Mouse (Mus musculus) intestine, embryonic 16.5 days (tissue): ENCODE data around the gene Cdr2l. TPM values are rescaled to one million over a fixed set of nuclear protein-coding genes. Genes with fewer than 3 reads are reported as not detected.

Source experiments
- ATAC-seq: fragments of 200-750 bp; cut with Nextera tagmentation; 2 replicates; pipeline ENCODE4 v1.8.0; 2017; ENCODE audit warnings: moderate TSS enrichment, moderate library complexity
- H3K27ac ChIP-seq: fragments of 300-500 bp; sonication (generic); 2 replicates; pipeline ENCODE4 v1.5.1; 2014; ENCODE audit warnings: mild to moderate bottlenecking, low read length
- H3K27me3 ChIP-seq: fragments of 300-500 bp; sonication (generic); replicated peaks from 2 replicates; pipeline ENCODE4 v1.6.1; 2014; ENCODE audit warnings: low read length, control low read depth, mixed read lengths; ENCODE audit not compliant: control insufficient read depth, insufficient read depth
- H3K36me3 ChIP-seq: fragments of 300-500 bp; sonication (generic); 2 replicates; pipeline ENCODE4 v1.6.1; 2014; ENCODE audit warnings: low read length, control low read depth; ENCODE audit not compliant: control insufficient read depth, insufficient read depth
- H3K4me1 ChIP-seq: fragments of 300-500 bp; sonication (generic); 2 replicates; pipeline ENCODE4 v1.6.1; 2014; ENCODE audit warnings: low read length, control low read depth, mixed read lengths; ENCODE audit not compliant: control insufficient read depth, insufficient read depth
- H3K4me2 ChIP-seq: fragments of 300-500 bp; sonication (generic); 2 replicates; pipeline ENCODE4 v1.6.1; 2014; ENCODE audit warnings: low read depth, low read length, control low read depth
- H3K4me3 ChIP-seq: fragments of 300-500 bp; sonication (generic); 2 replicates; pipeline ENCODE4 v1.5.1; 2014; ENCODE audit warnings: mild to moderate bottlenecking, low read length
- H3K9ac ChIP-seq: fragments of 300-500 bp; sonication (generic); 2 replicates; pipeline ENCODE4 v1.6.1; 2014; ENCODE audit warnings: low read depth, low read length
- H3K9me3 ChIP-seq: fragments of 300-500 bp; sonication (generic); 2 replicates; pipeline ENCODE4 v1.6.1; 2016; ENCODE audit warnings: low read length, control low read depth; ENCODE audit not compliant: control insufficient read depth
- WGBS: fragments of 180-500 bp; shearing (Covaris S2); extraction: QIAGEN DNeasy Blood & Tissue Kit; methylation state at CpG from one replicate; pipeline ENCODE4 v1.1.7; 2014; 5-methylcytosine and 5-hydroxymethylcytosine counted together
- polyA plus RNA-seq: library from polyadenylated mRNA; unstranded; fragments of >200 nt; fragmentation: Nextera tagmentation; extraction: Ambion mirVana; gene quantifications from 2 replicates; pipeline ENCODE4 v1.2.1, GENCODE M21; 2015

The Cdr2l gene
- polyA plus RNA-seq, 1 experiment from 2014 or later: 5.1 TPM

DNA sequence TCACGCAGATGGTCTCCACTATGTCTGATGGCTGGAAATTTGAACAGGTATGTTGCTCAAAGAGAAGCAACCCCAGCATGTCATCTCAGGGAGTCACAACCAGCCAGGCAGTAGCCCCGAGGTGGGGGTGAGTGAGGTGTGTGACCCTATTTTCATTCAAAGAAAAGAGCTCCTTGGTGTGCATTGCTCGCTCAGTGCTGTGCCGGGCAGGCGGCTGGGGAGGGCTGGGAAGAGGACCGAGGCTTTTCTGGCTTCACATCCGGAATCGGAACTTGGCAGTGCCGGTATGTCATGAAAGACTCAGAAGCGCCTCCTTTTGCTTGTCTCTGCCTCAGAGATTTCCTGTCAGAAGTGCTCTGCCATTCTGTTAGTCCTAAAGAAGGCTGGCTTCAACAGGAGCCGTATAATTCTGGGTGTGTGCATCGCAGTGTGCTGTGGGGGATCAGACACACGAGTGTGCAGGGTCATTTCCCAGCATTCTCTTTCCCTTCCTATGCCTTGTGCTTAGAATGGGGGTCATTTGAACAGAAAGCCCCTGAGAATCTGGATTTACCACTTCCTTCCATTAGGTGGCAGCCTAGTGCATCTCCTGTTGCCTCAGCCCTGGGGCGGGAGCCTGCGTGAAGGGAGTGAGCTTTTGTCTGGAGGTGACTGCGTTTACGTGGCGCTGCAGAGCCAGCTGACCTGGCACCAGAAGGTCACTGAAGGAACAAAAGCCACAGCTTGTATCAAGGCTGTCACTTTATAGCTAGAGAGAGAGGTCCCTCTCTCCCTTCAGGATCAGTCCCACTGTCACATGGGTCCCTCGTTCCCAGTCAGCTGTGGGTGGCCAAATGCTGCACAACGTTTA lies 46.0 kb downstream of the Cdr2l start:
- Histone ChIP-seq H3K36me3 (peaks cover 15% of the 10 kb centered on the region), H3K4me2 (no peak overlapping the region), H3K4me1 (peaks cover 4% of the 10 kb centered on the region), H3K27ac (peak overlapping the region; percentile 45; the same call in 1 of the 2 replicates), H3K4me3 (no peak overlapping the region), H3K27me3 (no peaks in the 10 kb centered on the region), H3K9ac (0 out of 2 replicates have a peak overlapping the region, but pooled peaks have one; percentile 13), H3K9me3 (no peaks in the 10 kb centered on the region)
- ATAC-seq: peak; percentile 53
- WGBS: 42% methylated on average over 20 of the region's 20 CpGs

DNA sequence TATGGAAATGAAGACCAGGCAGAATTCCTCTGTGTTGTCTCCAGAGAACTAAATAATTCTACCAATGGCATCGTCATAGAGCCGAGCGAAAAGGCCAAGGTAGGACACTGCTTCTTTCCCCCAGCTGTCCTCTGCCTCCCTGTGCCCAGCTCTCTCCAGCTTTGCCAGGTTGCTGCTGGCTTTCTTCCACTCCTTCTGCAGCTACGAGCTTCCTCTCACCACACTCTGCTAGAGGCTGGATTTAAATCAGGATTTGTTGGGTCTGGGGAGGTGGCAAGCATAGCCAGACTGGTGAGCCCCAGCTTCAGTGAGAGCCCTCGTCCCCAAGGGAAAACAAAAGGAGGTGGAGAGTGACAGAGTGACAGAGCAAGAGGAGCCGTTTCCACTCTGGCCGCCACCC lies 47.6 kb downstream of the Cdr2l start:
- Histone ChIP-seq H3K9ac (no peak overlapping the region), H3K27ac (no peak overlapping the region), H3K4me3 (no peak overlapping the region), H3K27me3 (no peaks in the 10 kb centered on the region), H3K9me3 (no peaks in the 10 kb centered on the region), H3K4me1 (peaks cover 8% of the 10 kb centered on the region), H3K36me3 (peaks cover 12% of the 10 kb centered on the region), H3K4me2 (no peak overlapping the region)
- ATAC-seq: no peak
- WGBS: 83% methylated on average over 7 of the region's 7 CpGs

DNA sequence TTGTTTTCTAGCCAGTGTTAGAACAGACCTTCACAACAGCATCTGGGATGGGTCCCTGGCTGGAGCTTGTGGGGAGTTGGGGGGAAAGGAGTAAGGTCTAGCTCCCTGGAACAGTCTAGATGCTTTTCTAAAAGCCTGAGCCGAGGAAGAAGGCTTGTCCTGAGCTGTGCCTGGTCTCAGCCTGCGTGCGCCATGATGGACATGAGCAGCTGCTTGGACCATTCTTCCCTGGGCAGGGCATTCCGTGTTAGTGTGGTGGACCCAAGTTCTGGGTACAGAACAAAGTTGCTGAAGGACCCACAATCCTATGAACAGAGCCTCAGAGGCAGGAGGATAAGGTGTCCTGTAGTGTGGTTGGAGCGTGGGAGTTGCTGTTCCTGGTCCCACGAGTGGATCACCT lies 48.8 kb downstream of the Cdr2l start:
- H3K27ac ChIP-seq: no peak overlapping the region
- H3K27me3 ChIP-seq: no peaks in the 10 kb centered on the region
- no peaks in the 10 kb centered on the region for H3K9me3 ChIP-seq
- peaks cover 11% of the 10 kb centered on the region for H3K4me1 ChIP-seq
- WGBS: 93% methylated on average over 6 of the region's 6 CpGs
- H3K4me3 ChIP-seq: no peak overlapping the region
- no peak overlapping the region for H3K9ac ChIP-seq
- peaks cover 12% of the 10 kb centered on the region for H3K36me3 ChIP-seq
- no peak overlapping the region for H3K4me2 ChIP-seq
- ATAC-seq: no peak

DNA sequence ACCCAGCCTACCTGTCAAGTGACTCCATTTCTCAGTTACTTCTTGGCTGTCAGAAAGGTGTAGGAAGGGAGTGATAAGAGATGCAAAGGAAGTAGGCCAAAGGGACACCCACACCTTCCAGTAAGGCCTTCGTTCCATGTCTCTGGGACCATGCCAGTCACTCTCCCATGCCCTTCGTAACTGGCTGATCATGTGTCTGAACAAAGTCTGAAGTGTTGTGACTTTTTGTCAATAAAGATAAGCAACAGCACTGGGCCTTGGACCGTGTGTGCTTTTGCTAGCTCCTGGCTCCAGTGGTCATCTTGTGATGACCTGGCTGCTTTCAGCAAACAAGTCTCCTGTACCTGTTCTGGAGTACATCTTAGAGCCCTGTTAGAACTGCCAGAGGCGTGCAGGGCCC lies 51.1 kb downstream of the Cdr2l start:
- Histone ChIP-seq H3K9ac (no peak overlapping the region), H3K9me3 (no peaks in the 10 kb centered on the region), H3K27me3 (no peaks in the 10 kb centered on the region), H3K4me1 (peaks cover 18% of the 10 kb centered on the region), H3K36me3 (peaks cover 12% of the 10 kb centered on the region), H3K4me2 (no peak overlapping the region), H3K27ac (peak overlapping the region; percentile 45), H3K4me3 (no peak overlapping the region)
- peak; percentile 63 for ATAC-seq
- WGBS: 58% methylated on average over 4 of the region's 4 CpGs

DNA sequence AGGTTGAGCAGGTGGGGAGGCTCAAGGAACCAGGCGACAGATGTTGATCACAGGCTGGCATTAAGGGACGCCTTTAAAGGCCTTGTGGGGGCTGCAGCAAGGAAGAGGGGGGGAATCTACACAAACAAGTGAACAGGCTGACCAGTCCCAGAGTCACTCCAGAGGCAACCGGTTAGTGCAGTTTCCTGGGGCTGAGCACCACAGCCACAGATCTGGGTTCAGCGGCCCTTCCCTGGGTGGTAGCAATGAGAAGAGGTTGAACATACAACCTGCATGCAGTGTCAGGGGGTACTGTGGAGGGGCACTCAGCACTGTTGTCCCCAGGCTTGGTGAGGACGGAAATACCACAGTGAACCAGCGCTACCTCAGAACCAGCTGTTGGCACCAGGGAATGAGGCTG lies 51.6 kb downstream of the Cdr2l start:
- Histone ChIP-seq H3K27me3 (no peaks in the 10 kb centered on the region), H3K27ac (peak overlapping the region; percentile 45), H3K4me1 (peaks cover 15% of the 10 kb centered on the region), H3K36me3 (peaks cover 12% of the 10 kb centered on the region), H3K4me3 (no peak overlapping the region), H3K4me2 (no peak overlapping the region), H3K9me3 (no peaks in the 10 kb centered on the region), H3K9ac (0 out of 2 replicates have a peak overlapping the region, but pooled peaks have one; percentile 33)
- WGBS: 83% methylated on average over 6 of the region's 6 CpGs
- ATAC-seq: no peak

DNA sequence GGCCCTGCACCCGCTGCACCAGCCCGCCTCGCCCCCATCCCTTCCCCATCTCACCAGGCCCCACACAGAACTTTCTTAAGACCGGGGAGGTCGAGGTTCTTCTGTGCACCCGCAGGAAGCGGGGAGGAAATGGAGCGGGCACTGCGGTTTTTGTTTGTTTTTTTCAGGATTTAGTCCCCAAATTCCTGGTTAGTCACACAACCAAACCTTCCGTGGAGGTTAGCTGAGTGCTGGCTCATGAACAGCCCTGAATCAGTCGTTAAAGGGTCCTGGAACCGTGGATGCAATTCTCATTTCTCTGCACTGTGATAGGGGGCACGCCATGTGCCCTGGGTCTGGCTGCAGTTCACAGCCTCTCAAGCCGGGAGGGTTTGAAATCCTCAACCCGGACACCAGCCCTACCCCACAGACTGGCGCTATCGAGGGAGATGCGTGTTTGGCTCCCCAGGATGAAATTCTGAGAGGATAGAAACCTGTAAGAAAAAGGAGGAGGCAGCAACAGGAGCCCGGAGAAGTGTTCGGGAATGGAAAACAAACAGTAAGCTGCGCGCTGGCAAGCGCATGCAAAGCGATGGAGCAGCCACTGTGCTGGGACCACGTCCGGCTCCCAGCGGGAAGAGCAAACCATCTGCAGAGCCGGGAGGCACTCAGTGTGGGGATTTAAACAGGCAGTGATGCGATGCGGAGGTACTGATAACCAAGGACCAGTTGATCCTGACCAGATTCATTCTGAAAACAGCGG lies 54.1 kb downstream of the Cdr2l start:
- Histone ChIP-seq H3K4me2 (peak overlapping the region; percentile 61), H3K36me3 (no peaks in the 10 kb centered on the region), H3K9ac (peak overlapping the region; percentile 60), H3K4me1 (peaks cover 15% of the 10 kb centered on the region), H3K4me3 (peak overlapping the region; percentile 38), H3K27ac (no peak overlapping the region), H3K27me3 (no peaks in the 10 kb centered on the region), H3K9me3 (no peaks in the 10 kb centered on the region)
- WGBS: 5% methylated on average over 31 of the region's 31 CpGs
- ATAC-seq: no peak

DNA sequence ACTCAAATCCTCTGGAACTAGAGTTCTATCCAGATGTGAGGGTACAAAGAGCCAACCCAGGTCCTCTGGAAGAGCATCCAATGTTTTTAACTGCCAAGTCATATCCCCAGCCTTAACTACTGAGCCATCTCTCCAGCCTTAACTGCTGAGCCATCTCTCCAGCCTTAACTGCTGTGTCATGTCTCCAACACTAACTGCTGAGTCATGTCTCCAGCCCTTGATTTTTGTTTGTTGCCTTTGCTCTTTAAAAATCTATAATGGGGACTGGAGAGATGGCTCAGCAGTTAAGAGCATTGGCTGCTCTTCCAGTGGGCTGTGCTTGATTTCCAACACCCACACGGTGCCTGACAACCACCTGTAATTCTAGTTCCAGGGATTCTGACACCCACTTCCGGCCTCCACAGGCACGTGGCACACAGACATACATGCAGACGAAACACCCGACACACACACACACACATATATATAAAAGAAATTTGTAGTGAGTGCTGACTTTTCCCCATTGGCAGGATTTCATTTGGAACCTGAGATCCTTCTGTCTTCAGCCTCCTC lies 55.9 kb downstream of the Cdr2l start:
- 80% methylated on average over 5 of the region's 5 CpGs for WGBS
- H3K36me3 ChIP-seq: no peaks in the 10 kb centered on the region

DNA sequence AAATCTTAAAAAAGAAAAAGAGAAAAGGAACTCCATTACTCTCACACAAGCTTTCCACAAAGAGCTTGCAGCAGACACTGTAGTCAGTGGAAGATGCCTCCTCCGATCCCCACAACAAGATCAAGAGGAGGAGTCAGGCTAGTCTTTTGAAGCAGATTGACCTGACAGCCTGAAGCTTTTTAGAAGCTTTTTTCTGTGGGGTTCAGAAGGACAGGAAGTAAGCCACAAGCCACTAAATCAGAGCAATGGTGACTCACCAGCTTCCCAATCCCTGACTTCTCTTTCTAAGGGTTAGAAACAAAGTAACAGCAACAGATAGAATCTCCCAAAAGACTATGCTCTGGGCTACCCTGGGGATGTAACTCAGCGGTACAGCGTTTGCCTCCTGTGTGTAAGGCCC lies 57.6 kb downstream of the Cdr2l start:
- 79% methylated on average over 3 of the region's 3 CpGs for WGBS
- H3K9me3 ChIP-seq: no peaks in the 10 kb centered on the region
- no peak for ATAC-seq
- H3K4me3 ChIP-seq: no peak overlapping the region
- peaks cover 10% of the 10 kb centered on the region for H3K4me1 ChIP-seq
- no peak overlapping the region for H3K27ac ChIP-seq
- H3K4me2 ChIP-seq: no peak overlapping the region
- H3K27me3 ChIP-seq: no peaks in the 10 kb centered on the region
- H3K36me3 ChIP-seq: no peaks in the 10 kb centered on the region
- H3K9ac ChIP-seq: no peak overlapping the region

More for the DNA sequence above, 55.9 kb downstream of the Cdr2l start:
- Histone ChIP-seq H3K4me2 (no peak overlapping the region), H3K27ac (no peak overlapping the region), H3K27me3 (no peaks in the 10 kb centered on the region), H3K4me3 (no peak overlapping the region), H3K9me3 (no peaks in the 10 kb centered on the region), H3K9ac (no peak overlapping the region), H3K4me1 (peaks cover 15% of the 10 kb centered on the region)
- no peak for ATAC-seq

DNA sequence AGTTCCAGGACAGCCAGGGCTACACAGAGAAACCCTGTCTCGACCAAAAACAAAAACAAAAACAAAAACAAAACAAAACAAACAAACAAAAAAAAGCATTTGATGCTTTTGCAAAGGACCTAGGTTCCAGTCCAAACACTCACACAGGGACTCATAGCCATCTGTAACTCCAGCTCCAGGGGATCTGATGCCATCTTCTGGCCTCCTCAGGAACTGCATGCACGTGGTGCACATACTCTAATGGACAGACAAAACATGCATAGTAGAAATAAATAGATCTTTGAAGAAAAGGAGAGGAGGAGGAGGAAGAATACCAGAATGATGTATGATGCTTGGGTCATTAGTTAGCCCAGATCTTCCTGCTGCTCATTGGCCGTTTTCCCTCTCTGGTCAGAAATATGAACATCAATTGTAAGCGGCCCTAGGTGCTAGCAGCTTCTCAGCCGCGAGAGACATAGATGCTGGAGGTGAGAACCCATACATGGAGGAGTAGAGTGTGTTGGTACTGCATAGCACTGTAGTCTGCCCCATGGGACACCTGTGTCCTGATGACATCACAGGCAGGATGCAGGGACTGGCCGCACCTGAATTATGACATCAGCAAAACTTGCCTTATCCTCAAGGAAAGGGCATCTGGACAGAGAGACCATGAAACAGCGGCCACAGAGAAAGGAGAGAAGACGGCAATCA lies 58.3 kb downstream of the Cdr2l start, which contains the start of gene Trim80:
TSS of gene Trim80 (plus strand) at position 640 of the 690 bp plus-strand sequence.
- Histone ChIP-seq H3K36me3 (no peaks in the 10 kb centered on the region), H3K27me3 (no peaks in the 10 kb centered on the region), H3K4me3 (no peak within 1 kb of the TSS), H3K4me1 (peaks cover 10% of the 10 kb centered on the region), H3K9me3 (no peaks in the 10 kb centered on the region), H3K4me2 (no peak within 1 kb of the TSS), H3K27ac (no peak within 1 kb of the TSS), H3K9ac (no peak within 1 kb of the TSS)
- 96% methylated on average over 9 of the region's 9 CpGs for WGBS
- no peak for ATAC-seq
